Mouse (Mus musculus): Measurements from ENCODE around the gene Olfr211.

DNA sequence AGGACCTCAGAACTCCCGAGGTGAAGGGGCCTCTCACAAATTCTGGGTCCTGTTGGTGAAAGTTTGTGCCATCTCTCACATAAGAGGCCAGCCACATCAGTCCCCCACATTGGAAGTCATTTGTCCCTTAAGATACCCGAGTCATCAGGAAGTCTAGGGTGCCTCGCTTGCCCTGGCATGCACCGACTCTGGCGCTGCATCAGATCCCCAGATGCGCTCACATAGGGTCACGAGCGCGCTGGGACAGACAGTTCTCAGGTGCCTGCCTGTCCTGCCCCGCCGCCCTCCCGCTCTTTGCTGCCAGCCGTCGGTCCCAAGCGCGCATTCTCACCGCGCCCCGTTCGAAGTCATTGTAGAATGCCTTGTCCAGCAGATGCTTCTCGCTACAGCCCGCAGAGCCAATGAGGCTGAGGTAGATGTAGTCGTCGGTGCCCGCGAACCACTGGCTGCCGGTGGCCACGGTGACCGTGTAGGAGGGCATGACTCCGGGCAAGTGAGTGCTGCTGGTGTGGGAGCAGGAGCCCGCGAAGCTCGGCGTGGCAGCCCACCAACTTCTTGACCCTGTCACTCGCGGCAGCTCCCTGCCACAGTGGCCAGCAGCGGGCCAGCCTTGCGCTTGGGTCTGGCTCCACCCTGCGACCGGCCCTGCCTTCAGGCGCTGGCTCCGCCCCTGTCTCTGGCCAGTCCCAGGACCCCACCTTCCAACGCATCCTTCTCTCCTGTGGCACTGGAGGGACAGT lies 28.2 kb upstream of the Olfr211 start, which contains the start of gene Alox5:
- no peak for TF ChIP-seq POLR2A (IDR thresholded peaks at IDR 0.05; ENCODE audit: control insufficient read depth in 1 of 2, insufficient read depth in 1 of 2, low read depth in 1 of 2, low read length in 2 of 2, poor library complexity in 1 of 2)
- no peak for TF ChIP-seq CTCF (IDR thresholded peaks at IDR 0.05 in 2 of 3, conservative IDR thresholded peaks at IDR 0.05 in 1 of 3; ENCODE audit: control insufficient read depth in 1 of 3, insufficient read depth in 1 of 3, low read depth in 2 of 3, low read length in 3 of 3, poor library complexity in 1 of 3, severe bottlenecking in 1 of 3)
- TF ChIP-seq GABPA (IDR thresholded peaks at IDR 0.05; ENCODE audit: low read depth, low read length) = no peak
- TF ChIP-seq GATA1 (IDR thresholded peaks at IDR 0.05; ENCODE audit: low read depth, low read length) = no peak
- TF ChIP-seq MAX (IDR thresholded peaks at IDR 0.05; ENCODE audit: low read length) = no peak
- TF ChIP-seq ZNF384 (IDR thresholded peaks at IDR 0.05; ENCODE audit: low read depth, low read length) = no peak
- TF ChIP-seq MAZ (IDR thresholded peaks at IDR 0.05; ENCODE audit: low read depth, low read length) = no peak
- TF ChIP-seq EP300 (IDR thresholded peaks at IDR 0.05; ENCODE audit: low read depth in 1 of 2, low read length in 2 of 2) = no peak
- no peak for TF ChIP-seq MEF2A (IDR thresholded peaks at IDR 0.05; ENCODE audit: extremely low read depth, insufficient replicate concordance, low read depth, low read length, poor library complexity, severe bottlenecking)
- TF ChIP-seq SMC3 (IDR thresholded peaks at IDR 0.05; ENCODE audit: low read depth, low read length) = no peak
